Mouse (Mus musculus): ENCODE measurements at regions not wholly inside any gene's neighbourhood (a gene's known extent, or its start where the extent isn't known, plus 50 kb on each side); places are given as distances from the start of the nearest gene placed in this dataset.

GRCm38 (mm10) chr14:24999008-24999572 lies 459.9 kb upstream of the Zmiz1 start:
- no peak overlapping the region for H3K9ac ChIP-seq (replicated peaks; ENCODE audit: low read length, poor library complexity, severe bottlenecking)
- DNase-seq (ENCODE audit: low spot score) (no peak), ATAC-seq (ENCODE audit: low FRiP score) (no peak)
- no peaks in the 10 kb centered on the region for H3K27me3 ChIP-seq (ENCODE audit: insufficient read depth, low read length)
- 81% methylated on average over 3 of the region's 3 CpGs for WGBS
- H3K4me2 ChIP-seq (ENCODE audit: low read depth, low read length, poor library complexity, severe bottlenecking): no peak overlapping the region
- no peaks in the 10 kb centered on the region for H3K36me3 ChIP-seq (ENCODE audit: insufficient read depth, low read length)
- no peaks in the 10 kb centered on the region for H3K4me1 ChIP-seq (ENCODE audit: insufficient read depth, low read length)
- TF ChIP-seq CTCF (IDR thresholded peaks at IDR 0.05): no peak
- no peaks in the 10 kb centered on the region for H3K9me3 ChIP-seq (ENCODE audit: low read length)
- no peak overlapping the region for H3K4me3 ChIP-seq (ENCODE audit: low read depth, low read length)
- no peak overlapping the region for H3K27ac ChIP-seq (ENCODE audit: low read depth, low read length)

DNA sequence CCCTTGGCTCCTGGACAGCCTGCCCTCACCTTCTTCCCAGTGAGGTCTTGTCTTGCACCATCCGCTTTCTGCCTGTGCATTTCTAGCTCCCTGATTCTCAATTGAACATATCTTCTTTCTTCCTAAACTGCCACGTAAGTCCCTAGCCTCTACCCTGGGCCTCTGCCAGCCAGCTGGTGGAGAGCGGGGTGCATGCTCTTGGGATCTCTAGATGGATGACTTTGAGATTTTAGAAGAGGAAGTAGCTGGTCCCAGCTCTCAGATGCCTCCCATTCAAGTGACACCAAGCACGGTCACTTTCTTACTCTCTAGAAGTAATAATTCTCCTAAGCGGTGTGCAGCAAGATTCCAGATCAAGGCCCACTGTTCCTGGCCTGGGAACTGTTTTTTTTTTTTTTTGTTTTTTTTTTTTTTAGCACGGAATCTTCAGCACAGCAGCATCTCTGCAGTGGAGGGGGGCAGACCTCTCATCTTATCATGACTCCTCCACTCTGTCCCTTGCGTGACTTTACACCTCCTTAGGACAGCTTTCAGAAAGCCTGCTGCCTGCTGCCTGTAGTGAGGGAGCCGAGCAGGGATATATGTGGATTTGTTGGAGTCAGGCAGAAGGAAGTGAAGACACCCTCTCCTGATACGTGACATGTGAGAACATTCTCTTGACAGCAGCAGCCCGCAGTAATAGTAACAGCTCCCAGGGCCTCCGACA lies 453.6 kb upstream of the Zmiz1 start:
- TF ChIP-seq CTCF (IDR thresholded peaks at IDR 0.05): no peak
- Histone ChIP-seq H3K36me3 (ENCODE audit: insufficient read depth, low read length) (no peaks in the 10 kb centered on the region), H3K4me1 (ENCODE audit: insufficient read depth, low read length) (no peaks in the 10 kb centered on the region), H3K9me3 (ENCODE audit: low read length) (no peaks in the 10 kb centered on the region), H3K4me3 (ENCODE audit: low read depth, low read length) (no peak overlapping the region), H3K9ac (replicated peaks; ENCODE audit: low read length, poor library complexity, severe bottlenecking) (no peak overlapping the region), H3K4me2 (ENCODE audit: low read depth, low read length, poor library complexity, severe bottlenecking) (no peak overlapping the region), H3K27me3 (ENCODE audit: insufficient read depth, low read length) (no peaks in the 10 kb centered on the region), H3K27ac (ENCODE audit: low read depth, low read length) (no peak overlapping the region)
- DNase-seq (ENCODE audit: low spot score) (no peak), ATAC-seq (ENCODE audit: low FRiP score) (no peak)
- WGBS: 79% methylated on average over 11 of the region's 11 CpGs

- Histone ChIP-seq H3K4me2 (ENCODE audit: low read depth, low read length, poor library complexity, severe bottlenecking) (no peak overlapping the region), H3K4me1 (ENCODE audit: insufficient read depth, low read length) (peaks cover 9% of the 10 kb centered on the region; the same call in 1 of the 2 replicates), H3K4me3 (ENCODE audit: low read depth, low read length) (no peak overlapping the region), H3K36me3 (ENCODE audit: insufficient read depth, low read length) (no peaks in the 10 kb centered on the region), H3K9me3 (ENCODE audit: low read length) (no peaks in the 10 kb centered on the region), H3K27ac (ENCODE audit: low read depth, low read length) (no peak overlapping the region), H3K9ac (replicated peaks; ENCODE audit: low read length, poor library complexity, severe bottlenecking) (no peak overlapping the region), H3K27me3 (ENCODE audit: insufficient read depth, low read length) (no peaks in the 10 kb centered on the region)
- no peak for TF ChIP-seq CTCF (IDR thresholded peaks at IDR 0.05)
- ATAC-seq (ENCODE audit: low FRiP score): no peak
- DNase-seq (ENCODE audit: low spot score): no peak
- 69% methylated on average over 3 of the region's 3 CpGs for WGBS
Observed at GRCm38 (mm10) chr14:25011926-25012325, 447.1 kb upstream of the Zmiz1 start.

DNA sequence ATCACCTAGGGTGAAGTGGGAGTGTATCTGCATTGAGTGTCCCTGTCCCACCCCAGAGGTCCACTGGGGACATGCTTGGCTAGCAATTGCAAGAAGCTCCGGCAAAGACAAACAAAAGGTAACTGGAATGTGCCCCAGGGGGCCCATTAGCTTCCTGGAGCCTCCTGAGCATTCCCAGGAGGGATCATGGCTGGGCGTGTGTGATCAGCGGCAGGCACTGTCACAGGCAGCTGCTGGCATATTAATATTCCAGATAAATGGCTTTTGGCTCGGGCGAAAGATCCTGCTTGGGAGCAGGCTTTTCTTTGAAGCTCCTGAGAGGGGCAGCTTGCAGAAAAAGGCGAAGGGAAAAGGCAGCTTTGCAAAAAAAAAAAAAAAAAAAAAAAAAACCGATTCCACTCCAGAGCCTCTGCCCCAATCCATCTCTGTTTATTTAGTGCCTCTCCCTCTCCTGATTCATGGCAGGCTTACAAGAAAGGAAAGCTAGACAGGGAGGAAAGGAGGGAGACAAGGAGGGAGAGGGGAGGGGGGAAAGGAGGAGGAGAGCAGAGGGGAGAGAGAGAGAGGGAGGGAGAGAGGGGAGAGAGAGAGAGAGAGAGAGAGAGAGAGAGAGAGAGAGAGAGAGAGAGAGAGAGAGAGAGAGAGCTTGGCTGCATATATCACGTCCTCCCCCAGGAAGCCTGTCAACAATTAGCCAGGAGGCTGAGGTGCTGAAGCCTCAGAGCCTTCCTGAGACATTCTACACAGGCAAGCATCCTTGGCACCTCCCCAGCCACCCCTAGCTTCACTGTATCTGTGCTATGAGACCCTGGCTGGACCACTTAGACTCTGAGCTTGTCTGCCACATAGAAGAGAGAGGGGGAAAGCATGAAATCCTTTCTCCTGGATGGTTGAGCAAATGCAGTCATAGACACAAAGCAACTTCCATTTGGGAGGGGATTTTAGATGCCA lies 443.4 kb upstream of the Zmiz1 start:
- Histone ChIP-seq H3K4me3 (ENCODE audit: low read depth, low read length) (no peak overlapping the region), H3K36me3 (ENCODE audit: insufficient read depth, low read length) (no peaks in the 10 kb centered on the region), H3K9me3 (ENCODE audit: low read length) (no peaks in the 10 kb centered on the region), H3K27ac (ENCODE audit: low read depth, low read length) (peak overlapping the region; percentile 90), H3K27me3 (ENCODE audit: insufficient read depth, low read length) (no peaks in the 10 kb centered on the region), H3K4me2 (ENCODE audit: low read depth, low read length, poor library complexity, severe bottlenecking) (peak overlapping the region; percentile 20), H3K9ac (replicated peaks; ENCODE audit: low read length, poor library complexity, severe bottlenecking) (peak overlapping the region; percentile 36; the same call in 1 of the 2 replicates), H3K4me1 (ENCODE audit: insufficient read depth, low read length) (peaks cover 9% of the 10 kb centered on the region; the same call in 1 of the 2 replicates)
- TF ChIP-seq CTCF (IDR thresholded peaks at IDR 0.05): 0 out of 2 replicates have a peak, but pooled peaks have one; percentile 1
- WGBS: 0% methylated on average over 8 of the region's 8 CpGs
- ATAC-seq (ENCODE audit: low FRiP score): peak; percentile 74
- peak; percentile 72 for DNase-seq (ENCODE audit: low spot score)

DNA sequence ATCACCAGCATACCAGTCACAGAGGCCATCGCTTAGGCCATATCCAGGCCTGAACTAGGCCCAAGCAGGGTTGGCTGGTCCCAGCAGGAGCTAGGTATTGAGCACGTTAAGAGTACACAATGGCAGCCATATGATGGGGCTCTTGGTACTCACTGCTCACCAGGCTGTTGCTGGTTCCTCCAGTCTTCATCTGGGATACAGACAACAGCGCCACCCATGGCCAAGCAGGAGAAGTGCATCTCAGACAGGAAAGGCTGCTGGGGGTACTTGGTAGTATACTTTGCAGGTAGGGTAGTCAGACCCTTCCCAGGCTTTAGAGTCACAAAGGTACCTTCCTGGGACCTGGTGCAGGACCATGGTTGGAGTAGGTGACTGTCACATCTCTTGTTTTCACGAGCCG lies 441.1 kb upstream of the Zmiz1 start:
- Histone ChIP-seq H3K27ac (ENCODE audit: low read depth, low read length) (no peak overlapping the region), H3K9ac (replicated peaks; ENCODE audit: low read length, poor library complexity, severe bottlenecking) (no peak overlapping the region), H3K9me3 (ENCODE audit: low read length) (no peaks in the 10 kb centered on the region), H3K4me1 (ENCODE audit: insufficient read depth, low read length) (peaks cover 9% of the 10 kb centered on the region; the same call in 1 of the 2 replicates), H3K27me3 (ENCODE audit: insufficient read depth, low read length) (no peaks in the 10 kb centered on the region), H3K36me3 (ENCODE audit: insufficient read depth, low read length) (no peaks in the 10 kb centered on the region), H3K4me3 (ENCODE audit: low read depth, low read length) (no peak overlapping the region), H3K4me2 (ENCODE audit: low read depth, low read length, poor library complexity, severe bottlenecking) (no peak overlapping the region)
- no peak for ATAC-seq (ENCODE audit: low FRiP score)
- TF ChIP-seq CTCF (IDR thresholded peaks at IDR 0.05): peak; percentile 69
- no peak for DNase-seq (ENCODE audit: low spot score)
- WGBS: 69% methylated on average over 5 of the region's 5 CpGs

Data from midbrain, postnatal 0 days (tissue).